Mouse (Mus musculus) CD8-positive naive resting alpha-beta T cell, adult 2 months (primary cell): ENCODE data around the gene Lamtor5.
A peak's percentile ranks its signal among the peaks of the same experiment; 100 is the strongest.

Experiments used
- DNase-seq, 2 experiments: peaks; one replicate each; pipeline ENCODE4 v3.0.0; 2022; ENCODE audit warnings: low read depth in 2 of 2, low spot score in 2 of 2

The Lamtor5 gene

DNA sequence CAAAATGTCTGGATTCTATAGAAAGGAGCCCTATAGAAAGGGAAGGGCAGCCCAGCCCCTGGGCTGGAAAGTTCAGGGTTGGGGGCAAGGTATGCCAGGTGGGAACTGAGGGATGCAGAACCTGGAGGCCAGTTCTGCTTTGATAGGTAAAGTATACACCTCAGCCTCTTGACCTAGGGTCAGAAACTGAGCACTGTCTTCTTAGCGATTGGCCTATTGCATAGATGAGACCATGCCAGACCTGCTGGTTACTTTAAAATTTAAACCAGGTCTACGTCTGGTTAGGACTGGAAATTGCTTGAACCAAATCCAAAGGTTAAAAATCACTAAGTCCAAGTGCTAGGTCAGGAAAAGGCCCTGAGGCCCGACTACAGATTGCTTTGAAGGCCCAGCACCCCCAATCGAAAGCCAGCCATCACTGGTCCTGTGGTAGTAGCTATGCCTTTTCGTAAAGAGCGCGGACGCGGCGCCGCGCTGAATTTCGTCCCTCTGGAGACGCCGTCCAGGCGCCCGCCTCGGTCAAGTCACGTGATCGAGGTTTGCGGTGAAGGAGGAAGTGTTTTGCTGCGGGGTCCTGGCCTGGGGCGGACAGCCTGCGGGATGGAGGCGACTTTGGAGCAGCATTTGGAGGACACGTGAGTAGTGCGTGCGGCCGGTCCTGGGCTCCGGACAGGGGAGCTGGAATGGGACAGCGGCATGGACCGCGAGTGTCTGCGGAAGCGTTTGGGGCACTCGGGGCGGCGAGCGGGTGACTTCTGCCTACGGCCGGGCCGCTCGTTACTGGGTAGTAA, at the start of gene Lamtor5:
Lamtor5 (plus strand) TSS at position 380 of the 791 bp plus-strand sequence.
- DNase-seq, result peak; percentile 80 to 88

GRCm38 (mm10) chr3:107229221-107229620, 49.4 kb upstream of the Lamtor5 start:
- no peak for DNase-seq

GRCm38 (mm10) chr3:107229822-107230221, 48.8 kb upstream of the Lamtor5 start:
- no peak for DNase-seq

DNA sequence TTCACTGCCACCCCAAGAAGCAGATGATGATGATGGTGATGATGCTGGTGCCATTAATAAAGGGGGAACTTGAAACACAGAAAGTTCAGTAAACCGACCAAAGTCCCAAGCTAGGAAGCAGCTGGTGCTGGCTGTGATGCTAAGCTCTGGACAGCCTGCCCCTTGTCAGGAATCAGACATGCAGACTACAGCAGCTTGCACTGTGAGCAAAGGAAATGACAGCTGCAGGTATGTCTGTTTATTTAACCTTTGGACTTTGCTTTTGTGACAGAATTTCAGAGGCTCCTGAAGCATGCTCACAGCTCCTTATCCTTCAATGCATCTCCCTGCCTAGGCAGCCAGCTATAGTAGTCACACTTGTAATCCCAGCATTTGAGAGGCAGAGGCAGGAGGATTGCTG, 48.1 kb upstream of the Lamtor5 start, which contains the start of gene A630076J17Rik:
A630076J17Rik (plus strand) TSS at position 88 of the 400 bp plus-strand sequence.
- no peak for DNase-seq

DNA sequence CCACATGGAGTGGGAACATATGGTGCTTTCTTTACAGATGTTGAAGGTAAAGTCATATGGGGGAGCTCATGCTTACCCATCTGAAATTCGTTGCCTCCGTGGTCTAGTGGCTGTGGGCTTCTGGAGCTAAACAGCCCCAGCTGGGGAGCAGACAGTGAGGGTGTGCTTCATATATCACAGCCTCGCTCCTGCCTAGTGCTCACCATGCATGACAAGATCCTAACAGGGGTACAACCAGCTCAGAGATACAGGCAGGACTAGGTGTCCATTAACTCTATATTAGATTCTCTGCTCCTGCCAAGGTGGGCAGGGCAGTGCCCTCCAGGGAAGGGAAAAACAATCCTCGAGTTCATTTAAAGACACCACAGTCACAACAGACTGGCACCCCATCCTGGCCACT, 47.5 kb upstream of the Lamtor5 start:
- DNase-seq, result no peak

DNA sequence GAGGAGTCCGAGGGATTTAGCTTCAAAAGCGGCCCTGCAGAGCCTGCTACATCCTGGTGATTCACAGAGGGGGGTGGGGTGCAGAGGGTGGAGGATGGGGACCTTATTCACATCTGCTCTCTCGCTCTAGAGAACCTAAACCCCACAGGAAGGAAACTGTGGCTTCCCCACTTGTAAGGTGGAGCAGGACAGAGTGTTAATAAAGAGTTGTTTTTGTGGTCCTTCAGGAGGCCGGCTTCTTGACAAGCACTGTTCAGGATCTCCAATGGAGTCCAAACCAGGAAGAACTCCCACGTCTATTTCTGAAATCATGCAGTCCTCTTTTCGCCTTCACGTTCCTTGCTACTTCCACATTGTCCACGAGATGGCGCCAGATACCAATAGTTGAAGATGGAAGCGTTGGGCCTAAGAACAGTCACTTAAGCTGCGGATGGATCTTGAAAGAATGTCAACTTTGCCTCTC, 45.3 kb upstream of the Lamtor5 start:
- peak; percentile 73 to 79 for DNase-seq

- DNase-seq, result no peak
These were observed 44.7 kb upstream of the Lamtor5 start for GRCm38 (mm10) chr3:107233945-107234344.

- no peak for DNase-seq
These were observed 40.6 kb upstream of the Lamtor5 start for GRCm38 (mm10) chr3:107238051-107238450.

DNA sequence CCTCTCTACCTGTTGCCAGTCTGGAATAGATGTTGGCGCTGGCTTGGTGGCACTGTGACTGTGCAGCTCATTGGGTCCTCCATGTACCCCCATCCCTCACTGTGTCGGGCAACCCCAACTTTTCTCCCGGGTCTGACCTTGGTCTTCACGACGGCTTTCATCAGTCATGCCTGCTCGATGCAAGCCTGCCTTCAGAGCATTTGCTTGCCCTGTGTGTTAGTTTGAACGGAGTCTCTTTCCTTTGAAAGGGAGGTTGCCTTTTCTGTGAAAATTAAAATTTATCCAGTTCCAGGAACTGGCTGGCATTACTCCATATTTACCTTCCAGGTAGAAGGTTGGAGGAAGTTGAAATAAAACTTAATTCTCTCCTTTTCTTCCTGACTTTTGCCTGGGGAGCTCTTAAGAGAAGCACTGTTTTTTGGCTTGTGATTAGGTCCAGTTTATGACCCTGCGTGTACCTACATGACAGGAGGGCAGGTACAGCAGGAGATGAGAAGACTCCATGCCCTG, 40.1 kb upstream of the Lamtor5 start:
- DNase-seq, result no peak

DNA sequence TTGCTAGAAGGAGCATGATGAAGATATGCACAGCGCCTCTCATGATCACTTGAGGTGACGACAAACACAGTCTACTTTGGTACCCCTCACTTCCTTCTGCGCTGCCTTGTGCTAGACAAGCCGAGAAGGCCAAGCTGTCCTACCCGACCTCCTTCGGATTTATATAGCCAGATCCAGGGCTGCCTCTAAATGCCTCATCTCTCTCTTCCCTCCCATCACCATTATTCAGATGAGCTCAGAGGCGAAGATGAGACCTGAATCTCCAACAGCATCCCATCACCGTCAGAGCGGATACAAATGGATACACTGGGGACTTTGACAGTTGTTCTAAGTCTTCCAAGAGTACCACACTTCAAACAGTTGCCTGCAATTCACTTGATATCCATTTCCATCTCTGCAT, 39.1 kb upstream of the Lamtor5 start, which contains the start of gene Prok1:
Prok1 (minus strand) TSS at position 101 of the 400 bp plus-strand sequence.
- DNase-seq, result no peak

GRCm38 (mm10) chr3:107241389-107242094, 37.1 kb upstream of the Lamtor5 start:
- no peak for DNase-seq

- no peak for DNase-seq
These were observed 31.8 kb upstream of the Lamtor5 start for GRCm38 (mm10) chr3:107246876-107247275.

- DNase-seq, result no peak
These were observed 29.6 kb upstream of the Lamtor5 start for GRCm38 (mm10) chr3:107249042-107249441.

GRCm38 (mm10) chr3:107250320-107250719, 28.3 kb upstream of the Lamtor5 start:
- no peak for DNase-seq

GRCm38 (mm10) chr3:107252035-107252434, 26.6 kb upstream of the Lamtor5 start:
- no peak for DNase-seq

DNA sequence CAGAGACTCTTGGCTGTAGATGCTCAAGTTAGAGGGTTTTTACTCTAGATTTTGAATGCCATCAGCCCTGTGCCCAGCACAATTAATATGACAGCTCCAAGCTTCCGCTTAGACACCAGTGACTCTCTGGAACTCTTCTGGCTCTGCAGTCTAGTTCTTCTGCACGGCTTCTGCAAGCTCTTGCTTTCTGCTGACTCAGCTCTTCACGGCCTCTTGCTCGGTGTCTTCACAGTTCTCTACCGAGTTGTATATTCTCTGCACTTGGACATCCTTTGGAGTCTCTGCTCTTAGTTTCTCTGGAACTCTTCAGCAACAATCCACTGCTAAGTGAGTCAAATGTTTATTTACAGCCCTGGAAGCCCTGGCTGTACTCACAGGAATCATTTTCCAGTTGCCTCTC, 24.7 kb upstream of the Lamtor5 start:
- no peak for DNase-seq

DNA sequence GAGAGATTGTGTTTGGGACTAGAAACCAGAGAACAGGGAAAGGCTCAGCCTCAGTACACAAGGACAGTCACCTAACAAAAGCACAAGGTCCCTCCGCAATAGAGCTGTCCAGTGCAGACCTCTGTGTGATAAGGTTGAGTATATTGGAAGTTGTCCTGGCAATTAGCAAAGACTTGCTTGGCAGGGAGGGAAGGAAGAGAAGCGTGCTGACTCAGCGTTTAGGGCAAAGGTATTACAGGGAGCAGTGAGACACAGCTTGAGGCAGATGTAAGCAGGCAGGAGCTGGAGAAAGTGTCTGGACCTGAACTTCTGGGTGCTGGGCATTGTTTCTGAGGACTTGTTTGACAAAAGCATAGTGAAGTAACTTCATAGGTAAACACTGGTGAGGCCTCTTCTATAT, 22.7 kb upstream of the Lamtor5 start:
- DNase-seq, result no peak

GRCm38 (mm10) chr3:107256724-107257123, 21.9 kb upstream of the Lamtor5 start:
- no peak for DNase-seq

- no peak for DNase-seq
These were observed 20.7 kb upstream of the Lamtor5 start for GRCm38 (mm10) chr3:107257924-107258323.

- DNase-seq, result no peak
These were observed 17.5 kb upstream of the Lamtor5 start for GRCm38 (mm10) chr3:107260956-107261850.

- DNase-seq, result no peak
These were observed 16.9 kb upstream of the Lamtor5 start for GRCm38 (mm10) chr3:107261851-107262165.
